Mouse (Mus musculus): ENCODE results near the gene Zeb2.

GRCm38 (mm10) chr2:45103021-45103983 lies 13.9 kb downstream of the Zeb2 start:
- TF ChIP-seq CTCF (IDR thresholded peaks at IDR 0.05; ENCODE audit: borderline replicate concordance, extremely low read depth, insufficient read depth, insufficient read length): no peak
- TF ChIP-seq POLR2A (IDR thresholded peaks at IDR 0.05; ENCODE audit: borderline replicate concordance, extremely low read depth, insufficient read depth, insufficient read length, poor library complexity, severe bottlenecking): no peak
